Mouse (Mus musculus): ENCODE results near the gene Alg9. TPM values are rescaled to one million over a fixed set of nuclear protein-coding genes. Genes with fewer than 3 reads are reported as not detected.

The Alg9 gene
- polyA plus RNA-seq, 1 experiment, result 23.2 TPM

GRCm38 (mm10) chr9:50796776-50797175, 22.0 kb downstream of the Alg9 start:
- H3K4me3 ChIP-seq (ENCODE audit: control insufficient read depth, insufficient read depth, low read length), result no peak overlapping the region
- TF ChIP-seq CTCF (IDR thresholded peaks at IDR 0.05; ENCODE audit: borderline replicate concordance, control insufficient read depth, extremely low read depth, insufficient read depth, low read length, poor library complexity), result no peak
- no peak for TF ChIP-seq POLR2A (IDR thresholded peaks at IDR 0.05; ENCODE audit: control insufficient read depth, extremely low read depth, insufficient read depth, low read length, poor library complexity)
- DNase-seq, result no peak
- no peaks in the 10 kb centered on the region for H3K4me1 ChIP-seq (replicated peaks; ENCODE audit: control insufficient read depth, insufficient read depth, low read length)
- no peaks in the 10 kb centered on the region for H3K27me3 ChIP-seq (ENCODE audit: control insufficient read depth, insufficient read depth, low read length)
- WGBS, result 93% methylated on average over 8 of the region's 8 CpGs
- no peak overlapping the region for H3K27ac ChIP-seq (ENCODE audit: control insufficient read depth, insufficient read depth, low read length)
- H3K36me3 ChIP-seq (ENCODE audit: control insufficient read depth, insufficient read depth, low read length), result no peaks in the 10 kb centered on the region

GRCm38 (mm10) chr9:50797641-50798040, 22.8 kb downstream of the Alg9 start:
- no peak for TF ChIP-seq POLR2A (IDR thresholded peaks at IDR 0.05; ENCODE audit: control insufficient read depth, extremely low read depth, insufficient read depth, low read length, poor library complexity)
- no peak for TF ChIP-seq CTCF (IDR thresholded peaks at IDR 0.05; ENCODE audit: borderline replicate concordance, control insufficient read depth, extremely low read depth, insufficient read depth, low read length, poor library complexity)
- no peak overlapping the region for H3K4me3 ChIP-seq (ENCODE audit: control insufficient read depth, insufficient read depth, low read length)
- H3K4me1 ChIP-seq (replicated peaks; ENCODE audit: control insufficient read depth, insufficient read depth, low read length), result no peaks in the 10 kb centered on the region
- no peaks in the 10 kb centered on the region for H3K27me3 ChIP-seq (ENCODE audit: control insufficient read depth, insufficient read depth, low read length)
- WGBS, result 96% methylated on average over 7 of the region's 7 CpGs
- no peak for DNase-seq
- no peak overlapping the region for H3K27ac ChIP-seq (ENCODE audit: control insufficient read depth, insufficient read depth, low read length)
- H3K36me3 ChIP-seq (ENCODE audit: control insufficient read depth, insufficient read depth, low read length), result no peaks in the 10 kb centered on the region

- Histone ChIP-seq H3K4me1 (replicated peaks; ENCODE audit: control insufficient read depth, insufficient read depth, low read length) (no peaks in the 10 kb centered on the region), H3K4me3 (ENCODE audit: control insufficient read depth, insufficient read depth, low read length) (no peak overlapping the region), H3K36me3 (ENCODE audit: control insufficient read depth, insufficient read depth, low read length) (peaks cover 4% of the 10 kb centered on the region; the same call in 1 of the 2 replicates), H3K27me3 (ENCODE audit: control insufficient read depth, insufficient read depth, low read length) (no peaks in the 10 kb centered on the region), H3K27ac (ENCODE audit: control insufficient read depth, insufficient read depth, low read length) (no peak overlapping the region)
- no peak for TF ChIP-seq CTCF (IDR thresholded peaks at IDR 0.05; ENCODE audit: borderline replicate concordance, control insufficient read depth, extremely low read depth, insufficient read depth, low read length, poor library complexity)
- TF ChIP-seq POLR2A (IDR thresholded peaks at IDR 0.05; ENCODE audit: control insufficient read depth, extremely low read depth, insufficient read depth, low read length, poor library complexity), result no peak
- no peak for DNase-seq
- 96% methylated on average over 5 of the region's 5 CpGs for WGBS
These were observed 23.5 kb downstream of the Alg9 start for GRCm38 (mm10) chr9:50798368-50798767.

GRCm38 (mm10) chr9:50800985-50801384, 26.2 kb downstream of the Alg9 start:
- Histone ChIP-seq H3K36me3 (ENCODE audit: control insufficient read depth, insufficient read depth, low read length) (peaks cover 4% of the 10 kb centered on the region; the same call in 1 of the 2 replicates), H3K4me3 (ENCODE audit: control insufficient read depth, insufficient read depth, low read length) (no peak overlapping the region), H3K27ac (ENCODE audit: control insufficient read depth, insufficient read depth, low read length) (no peak overlapping the region), H3K27me3 (ENCODE audit: control insufficient read depth, insufficient read depth, low read length) (no peaks in the 10 kb centered on the region), H3K4me1 (replicated peaks; ENCODE audit: control insufficient read depth, insufficient read depth, low read length) (peaks cover 5% of the 10 kb centered on the region)
- TF ChIP-seq POLR2A (IDR thresholded peaks at IDR 0.05; ENCODE audit: control insufficient read depth, extremely low read depth, insufficient read depth, low read length, poor library complexity), result no peak
- TF ChIP-seq CTCF (IDR thresholded peaks at IDR 0.05; ENCODE audit: borderline replicate concordance, control insufficient read depth, extremely low read depth, insufficient read depth, low read length, poor library complexity), result no peak
- 83% methylated on average over 2 of the region's 2 CpGs for WGBS
- DNase-seq, result peak; percentile 70

GRCm38 (mm10) chr9:50803055-50803671, 28.3 kb downstream of the Alg9 start:
- Histone ChIP-seq H3K4me1 (replicated peaks; ENCODE audit: control insufficient read depth, insufficient read depth, low read length) (peaks cover 5% of the 10 kb centered on the region), H3K4me3 (ENCODE audit: control insufficient read depth, insufficient read depth, low read length) (no peak overlapping the region), H3K27me3 (ENCODE audit: control insufficient read depth, insufficient read depth, low read length) (no peaks in the 10 kb centered on the region), H3K27ac (ENCODE audit: control insufficient read depth, insufficient read depth, low read length) (no peak overlapping the region), H3K36me3 (ENCODE audit: control insufficient read depth, insufficient read depth, low read length) (peaks cover 4% of the 10 kb centered on the region; the same call in 1 of the 2 replicates)
- TF ChIP-seq CTCF (IDR thresholded peaks at IDR 0.05; ENCODE audit: borderline replicate concordance, control insufficient read depth, extremely low read depth, insufficient read depth, low read length, poor library complexity), result no peak
- no peak for TF ChIP-seq POLR2A (IDR thresholded peaks at IDR 0.05; ENCODE audit: control insufficient read depth, extremely low read depth, insufficient read depth, low read length, poor library complexity)
- 96% methylated on average over 7 of the region's 7 CpGs for WGBS
- DNase-seq, result no peak

GRCm38 (mm10) chr9:50808471-50808870, 33.7 kb downstream of the Alg9 start:
- Histone ChIP-seq H3K36me3 (ENCODE audit: control insufficient read depth, insufficient read depth, low read length) (0 out of 2 replicates have a peak, but pooled peaks cover 4% of the 10 kb centered on the region), H3K4me1 (replicated peaks; ENCODE audit: control insufficient read depth, insufficient read depth, low read length) (peaks cover 5% of the 10 kb centered on the region), H3K4me3 (ENCODE audit: control insufficient read depth, insufficient read depth, low read length) (no peak overlapping the region)

More at GRCm38 (mm10) chr9:50808471-50808870, 33.7 kb downstream of the Alg9 start:
- 96% methylated on average over 6 of the region's 6 CpGs for WGBS
- TF ChIP-seq CTCF (IDR thresholded peaks at IDR 0.05; ENCODE audit: borderline replicate concordance, control insufficient read depth, extremely low read depth, insufficient read depth, low read length, poor library complexity), result no peak
- no peak for TF ChIP-seq POLR2A (IDR thresholded peaks at IDR 0.05; ENCODE audit: control insufficient read depth, extremely low read depth, insufficient read depth, low read length, poor library complexity)
- no peak for DNase-seq
- Histone ChIP-seq H3K27me3 (ENCODE audit: control insufficient read depth, insufficient read depth, low read length) (no peaks in the 10 kb centered on the region), H3K27ac (ENCODE audit: control insufficient read depth, insufficient read depth, low read length) (no peak overlapping the region)

Data from thymus, adult 2 months (tissue).